Mouse (Mus musculus): ENCODE data around the gene P3h3. TPM values are rescaled to one million over a fixed set of nuclear protein-coding genes. Genes with fewer than 3 reads are reported as not detected.
A peak's percentile ranks its signal among the peaks of the same experiment; 100 is the strongest.
"Not testable (repeated sequence)": the region's sequence is repeated elsewhere in the genome, so short reads cannot be mapped to it uniquely, and the experiment has no call there.

Gene P3h3
- total RNA-seq, 2 experiments from 2014 or later, result 30.4 to 37.1 TPM

DNA sequence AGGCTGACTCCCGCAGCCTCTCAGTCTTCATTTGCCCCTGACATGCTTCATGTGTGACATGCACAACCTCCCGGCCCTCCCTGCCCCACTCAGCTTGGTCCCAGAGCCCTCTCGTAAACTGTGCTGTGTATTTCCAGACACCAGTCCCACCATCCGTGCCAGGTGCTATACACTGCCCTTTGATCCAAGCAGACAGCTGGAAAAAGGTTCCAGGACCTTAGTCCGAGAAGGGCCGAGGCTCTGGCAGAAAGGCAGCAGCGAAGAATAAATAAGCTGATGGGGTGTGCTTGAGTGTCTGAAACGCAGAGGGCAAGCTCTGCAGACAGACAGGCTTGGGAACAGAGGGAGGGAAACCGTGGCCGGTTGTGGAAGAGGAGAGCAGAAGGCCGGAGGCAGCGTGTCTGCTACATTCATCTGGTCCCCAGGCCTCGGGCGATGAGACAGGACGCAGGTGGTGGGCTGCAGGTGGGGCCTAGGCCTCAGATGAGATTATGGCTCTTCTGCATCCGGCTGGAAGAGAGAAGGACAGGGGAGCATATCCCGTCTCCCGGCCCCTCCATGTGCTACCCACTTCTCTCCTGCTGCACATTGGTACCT lies 8.3 kb upstream of the P3h3 start:
- no peak for DNase-seq

DNA sequence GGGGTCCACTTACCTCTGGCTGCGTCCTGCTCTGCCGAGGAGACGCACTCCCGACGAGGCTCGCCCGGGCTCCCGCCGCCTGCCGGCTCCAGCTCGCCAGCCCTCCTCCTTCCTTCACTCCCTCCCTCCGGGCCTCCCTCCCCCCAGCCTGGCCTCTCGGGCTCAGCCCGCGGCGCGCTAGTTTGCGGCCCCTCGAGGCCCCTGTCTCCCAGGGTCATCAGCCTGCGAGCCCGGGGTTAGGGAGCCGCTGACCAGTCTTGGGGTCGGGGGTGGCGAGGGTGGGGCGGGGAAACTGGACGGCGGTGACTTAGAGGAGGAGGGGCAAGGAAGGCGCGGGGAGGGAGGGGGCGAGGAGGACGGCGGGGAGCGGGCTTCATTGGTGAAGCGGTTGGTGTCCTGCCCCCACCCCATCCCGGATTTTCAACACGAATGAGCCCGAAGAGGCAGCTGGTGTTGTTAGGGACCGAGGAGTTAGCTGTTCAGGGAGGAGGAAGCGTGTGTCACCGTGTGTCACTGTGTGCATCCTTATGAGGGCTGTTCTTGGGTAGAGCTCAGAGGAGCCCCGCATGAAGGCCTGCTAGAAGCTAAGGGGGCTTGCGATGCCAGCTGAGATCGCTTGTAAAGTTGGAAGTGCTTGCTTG lies 6.2 kb upstream of the P3h3 start, which contains the start of gene Gpr162:
TSS of gene Gpr162 (minus strand) at position 326 of the 641 bp plus-strand sequence.
- DNase-seq, result peak; percentile 72

DNA sequence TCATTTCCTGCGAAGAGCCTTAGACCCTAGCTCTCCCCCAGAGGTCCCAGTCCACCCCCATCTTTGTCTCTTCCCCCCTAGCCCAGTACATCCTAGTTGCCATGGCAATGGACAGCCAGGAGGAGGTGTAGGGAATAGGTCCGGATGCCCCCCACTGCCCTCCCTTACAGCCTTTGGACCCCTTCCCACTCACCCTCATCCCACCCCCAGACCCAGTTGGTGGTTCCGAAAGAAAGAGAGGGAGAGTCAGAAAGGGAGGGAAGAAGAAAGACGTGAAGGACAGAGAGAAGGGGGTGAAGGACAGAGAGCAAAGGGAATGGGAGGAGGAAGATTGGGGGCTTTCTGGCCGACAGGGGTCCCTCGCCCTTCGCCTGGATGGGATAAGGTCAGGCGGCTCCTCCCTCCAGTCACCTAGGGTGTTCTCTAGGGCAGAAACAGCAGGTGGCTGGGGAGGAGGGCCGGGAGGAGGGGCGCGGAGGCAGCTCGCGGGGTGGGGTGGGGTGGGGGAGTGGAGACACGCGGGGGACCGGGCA lies 5.6 kb upstream of the P3h3 start:
- peak in 1 of 2 experiments; percentile 35 for DNase-seq

DNA sequence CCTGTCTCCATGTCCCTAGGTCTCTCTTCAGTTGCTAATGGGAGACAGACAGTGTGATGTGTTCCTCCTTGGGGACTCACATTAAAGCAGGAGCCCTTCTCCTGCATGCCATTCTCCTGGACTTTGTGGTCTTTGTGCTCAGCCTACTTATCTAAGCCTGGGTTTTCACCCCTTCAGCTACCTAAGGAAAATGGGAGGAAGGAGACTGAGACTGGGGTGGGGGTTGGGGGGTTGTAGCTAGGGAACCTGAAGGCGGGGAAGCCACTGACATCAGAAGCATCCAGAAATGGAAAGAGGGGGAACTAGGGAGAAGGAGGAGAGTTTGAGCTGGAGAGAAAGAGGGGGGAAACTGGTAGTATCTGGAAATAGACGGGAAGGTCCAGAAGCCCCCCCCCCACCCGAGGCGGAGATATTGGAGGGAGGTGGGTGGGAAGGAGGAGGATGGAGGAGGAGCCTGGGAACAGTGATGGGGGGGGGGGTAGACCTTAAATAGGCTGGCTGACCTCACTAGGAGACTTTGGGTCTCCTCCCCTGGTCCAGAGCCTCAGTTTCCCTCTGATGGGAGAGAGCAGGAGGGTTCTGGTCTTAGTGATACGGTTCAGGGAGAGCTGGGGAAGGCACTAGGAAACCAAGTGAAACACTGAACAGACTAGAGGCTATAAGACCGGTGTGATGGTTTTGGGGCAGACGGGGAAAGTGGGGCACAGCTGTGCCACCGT lies 5.0 kb upstream of the P3h3 start:
- no peak for DNase-seq

DNA sequence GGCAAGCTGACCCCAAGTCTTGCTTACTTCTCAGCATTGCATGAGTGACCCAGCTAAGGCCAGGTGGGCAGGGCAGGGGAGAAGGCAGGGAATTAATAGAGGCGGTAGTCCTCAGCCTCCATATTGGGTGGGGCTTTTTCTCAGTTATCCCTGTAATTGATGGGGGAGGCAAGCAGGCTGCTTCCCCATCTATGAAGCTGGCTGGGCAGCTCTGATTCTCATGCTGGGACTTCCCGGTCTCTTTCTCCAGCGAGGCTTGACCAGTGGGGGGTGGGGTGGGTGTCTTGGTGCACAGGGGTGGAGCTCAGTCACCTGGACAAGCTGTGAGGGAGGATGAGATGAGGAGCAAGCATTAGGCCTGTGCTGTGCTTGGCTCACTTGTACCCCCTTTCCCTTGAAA lies 4.2 kb upstream of the P3h3 start:
- no peak for DNase-seq

DNA sequence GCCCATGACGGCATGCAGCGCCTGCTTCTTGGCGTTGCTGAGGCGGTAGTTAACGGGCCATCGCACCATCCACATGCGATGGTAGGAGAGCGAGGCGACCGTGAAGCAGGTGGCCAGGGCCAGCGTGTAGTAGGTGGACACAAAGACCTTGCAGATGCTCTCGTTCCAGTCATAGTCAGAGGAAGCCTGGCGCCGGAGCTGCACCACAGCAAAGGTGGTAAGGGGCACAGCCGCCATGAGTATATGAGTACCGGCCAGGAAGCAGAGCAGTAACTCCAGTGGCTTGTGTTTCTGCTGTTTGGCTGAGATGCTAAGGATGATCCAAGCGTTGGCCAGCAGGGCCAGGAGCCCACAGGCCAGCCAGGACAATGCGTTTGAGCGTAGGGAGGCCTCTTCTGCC lies 3.7 kb upstream of the P3h3 start:
- no peak for DNase-seq

DNA sequence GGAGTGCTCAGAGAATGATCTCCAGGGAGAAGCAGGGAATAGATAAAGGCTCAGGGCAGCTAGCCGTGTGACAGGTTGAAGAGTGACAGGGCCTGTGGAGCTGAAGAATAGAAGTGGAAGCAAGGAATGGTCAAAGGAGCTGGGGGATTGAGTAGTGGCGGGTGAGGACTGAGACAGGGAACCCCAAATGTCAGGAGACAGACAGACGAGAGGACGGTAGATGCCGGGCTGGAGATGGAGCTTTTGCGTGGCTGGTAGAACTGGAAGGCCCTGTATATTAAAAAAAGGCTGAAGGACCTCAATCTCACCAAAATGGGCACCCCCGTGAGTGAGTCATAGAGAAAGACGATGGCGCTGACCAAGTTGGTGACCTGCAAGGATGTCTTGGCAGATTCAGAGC lies 3.0 kb upstream of the P3h3 start:
- no peak for DNase-seq

DNA sequence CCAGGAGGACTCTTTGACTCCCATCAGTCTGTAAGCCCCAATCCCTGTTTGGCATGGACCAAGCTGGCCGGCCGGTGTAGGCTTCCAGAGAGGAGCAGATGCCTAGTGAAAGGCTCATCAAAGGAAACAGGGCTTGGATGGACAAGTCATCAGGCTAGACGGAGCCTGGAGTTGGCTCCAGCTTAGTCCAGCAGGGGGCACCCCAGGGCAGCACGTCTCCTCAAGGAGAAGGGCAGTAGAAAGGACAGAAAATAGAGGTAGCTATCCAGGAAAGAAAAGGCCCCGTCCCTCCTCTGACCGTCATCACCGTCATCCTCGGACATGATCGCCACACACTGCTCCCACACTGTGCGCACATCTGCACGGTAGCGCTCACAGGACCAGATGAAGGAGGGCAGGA lies 2.2 kb upstream of the P3h3 start:
- DNase-seq, result peak; percentile 86 to 87

DNA sequence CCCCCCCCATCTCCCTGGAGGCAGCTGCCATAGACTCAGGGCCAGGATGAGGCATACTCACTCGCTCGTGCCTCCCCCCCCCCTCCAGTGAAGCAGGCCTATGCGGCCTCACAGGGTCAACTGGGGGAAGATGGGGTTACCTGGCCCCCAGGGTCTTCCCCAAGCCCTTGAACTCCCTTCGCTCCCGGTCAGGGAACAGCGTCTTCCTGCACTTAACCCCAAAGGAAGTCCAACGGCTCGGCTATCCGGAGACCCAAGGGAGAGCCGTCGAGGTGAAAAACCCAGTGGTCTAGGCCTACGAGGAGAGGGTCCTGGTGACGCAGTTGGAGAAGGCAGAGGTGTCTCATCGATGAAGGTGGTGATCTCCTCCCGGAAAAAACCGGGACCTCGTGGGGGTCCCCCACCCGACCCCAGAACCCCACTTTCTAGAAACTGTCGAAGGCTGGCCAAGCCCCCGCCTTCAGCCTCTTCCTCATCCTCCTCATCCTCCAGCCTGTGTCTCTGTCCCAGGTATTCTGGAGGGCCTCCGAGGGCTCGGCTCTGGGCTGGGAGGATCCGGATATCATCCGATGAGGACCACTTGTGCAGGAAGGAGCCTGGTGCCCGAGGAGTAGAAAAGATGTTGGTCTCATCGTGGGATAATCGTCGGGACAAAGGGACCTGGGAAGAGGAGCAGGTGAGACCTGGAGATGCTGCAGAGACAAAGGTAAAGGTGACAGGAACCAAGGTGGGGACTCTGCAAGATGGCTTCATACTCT lies 1.2 kb upstream of the P3h3 start:
- DNase-seq, result no peak

DNA sequence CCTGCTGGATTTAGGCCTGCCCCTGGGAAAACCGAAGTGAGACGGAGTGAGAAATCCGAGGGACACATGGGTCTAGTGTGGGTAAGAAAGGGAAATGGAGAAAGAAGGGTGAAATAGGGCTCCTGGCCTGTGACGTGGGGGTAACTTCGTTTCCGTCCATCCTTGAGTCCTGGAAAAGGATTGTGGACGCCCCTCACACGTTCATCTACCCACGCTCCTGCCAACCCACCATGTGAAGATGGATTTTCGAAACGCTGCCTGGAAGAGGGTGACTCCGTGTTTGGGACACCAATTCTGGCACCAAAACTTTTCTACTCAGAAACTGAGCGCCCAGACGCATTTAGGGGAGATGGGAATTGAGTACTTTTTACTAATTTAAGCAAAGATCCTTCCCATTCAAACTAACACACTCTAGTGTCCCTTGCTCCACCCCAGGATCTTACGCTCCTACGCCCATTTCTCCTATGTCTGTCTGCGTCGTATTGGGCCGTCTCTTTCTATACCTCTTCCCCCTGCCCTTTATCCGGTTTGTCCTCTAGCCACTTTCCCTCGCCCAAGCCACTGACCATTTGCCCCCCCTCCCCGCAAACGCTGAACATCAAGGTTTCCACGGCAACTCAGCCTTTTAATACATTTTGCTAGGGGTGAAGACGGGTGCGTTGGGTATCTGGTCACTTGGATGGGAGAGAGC lies 433 bp upstream of the P3h3 start:
- DNase-seq, result peak in 1 of 2 experiments; percentile 28

DNA sequence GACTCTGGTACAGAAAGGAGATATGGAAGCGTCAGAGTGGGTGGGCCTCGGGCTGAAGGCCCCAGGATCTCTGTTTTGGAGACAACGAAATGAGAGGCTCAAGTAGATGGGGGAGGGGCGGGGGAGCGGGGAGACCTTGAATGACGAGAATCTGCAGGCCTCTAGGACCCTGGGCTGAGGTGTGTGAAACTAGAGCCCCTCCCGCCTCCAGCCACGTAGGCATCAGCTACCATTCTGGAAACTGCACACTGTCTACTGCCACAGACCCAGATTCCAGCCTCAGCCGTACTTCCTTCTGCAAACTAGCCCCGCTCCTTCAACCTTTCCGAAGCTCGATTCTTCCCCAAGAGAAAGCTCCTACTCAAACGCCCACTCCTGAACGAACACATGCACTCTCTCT lies 1.2 kb downstream of the P3h3 start:
- DNase-seq, result peak in 1 of 2 experiments; percentile 48

DNA sequence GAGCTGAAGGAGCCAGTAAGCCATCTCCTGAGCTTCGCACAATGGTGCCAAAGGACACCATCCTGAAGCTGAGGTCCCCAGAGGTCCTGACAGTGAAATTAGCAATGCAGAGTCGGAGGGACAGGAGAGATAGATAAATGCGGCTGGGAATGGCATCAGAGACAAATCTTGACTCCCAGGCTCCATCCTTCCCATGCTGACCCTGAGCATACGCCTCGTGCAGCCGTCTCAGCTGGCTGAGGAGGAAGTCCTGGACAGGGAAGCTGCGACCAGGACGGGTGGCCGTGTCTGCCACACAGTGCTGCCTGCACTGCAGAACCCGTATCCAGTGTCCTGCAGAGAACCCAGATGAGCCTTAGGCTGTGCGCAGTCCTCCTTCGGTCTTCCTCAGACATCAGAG lies 2.9 kb downstream of the P3h3 start:
- DNase-seq, result no peak

DNA sequence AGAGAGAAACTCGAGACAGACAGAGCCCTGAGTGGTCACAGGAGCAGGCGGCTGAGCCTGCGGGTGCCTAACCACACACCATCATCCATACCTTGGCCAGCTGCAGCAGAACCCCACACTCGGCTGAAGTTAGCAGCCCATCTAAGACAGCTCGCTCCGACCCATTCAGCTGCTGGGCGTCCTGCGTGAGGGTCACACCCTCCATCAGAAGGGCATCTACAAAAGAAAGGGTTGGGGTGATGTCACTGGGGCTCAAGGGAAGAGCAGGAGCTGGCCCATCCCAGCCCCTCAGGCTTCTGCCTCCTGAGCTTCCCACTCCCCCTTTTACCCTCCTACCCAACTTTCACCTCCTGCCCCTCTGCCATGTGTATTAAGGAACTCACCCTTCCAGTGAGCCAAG lies 7.0 kb downstream of the P3h3 start:
- no peak for DNase-seq

DNA sequence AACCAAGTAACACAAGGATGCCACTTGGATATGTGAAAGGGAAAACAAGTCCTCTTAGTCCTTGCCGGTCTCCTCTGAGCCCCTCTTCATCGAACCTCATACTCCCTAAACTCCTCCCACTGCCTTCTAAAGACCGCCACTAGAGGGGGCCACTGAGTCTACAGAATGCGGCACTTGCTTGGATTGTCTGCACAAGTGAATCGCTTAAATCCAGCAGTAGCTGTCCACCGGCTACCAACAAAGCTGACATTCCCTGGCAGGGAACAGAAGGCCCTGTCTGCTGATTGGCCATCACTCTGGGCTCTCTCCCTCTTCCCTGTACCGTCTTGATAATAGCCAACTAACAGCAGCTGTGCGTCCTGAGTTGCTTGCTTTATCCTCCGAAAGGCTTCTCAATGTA lies 10.2 kb downstream of the P3h3 start:
- peak; percentile 89 to 92 for DNase-seq

DNA sequence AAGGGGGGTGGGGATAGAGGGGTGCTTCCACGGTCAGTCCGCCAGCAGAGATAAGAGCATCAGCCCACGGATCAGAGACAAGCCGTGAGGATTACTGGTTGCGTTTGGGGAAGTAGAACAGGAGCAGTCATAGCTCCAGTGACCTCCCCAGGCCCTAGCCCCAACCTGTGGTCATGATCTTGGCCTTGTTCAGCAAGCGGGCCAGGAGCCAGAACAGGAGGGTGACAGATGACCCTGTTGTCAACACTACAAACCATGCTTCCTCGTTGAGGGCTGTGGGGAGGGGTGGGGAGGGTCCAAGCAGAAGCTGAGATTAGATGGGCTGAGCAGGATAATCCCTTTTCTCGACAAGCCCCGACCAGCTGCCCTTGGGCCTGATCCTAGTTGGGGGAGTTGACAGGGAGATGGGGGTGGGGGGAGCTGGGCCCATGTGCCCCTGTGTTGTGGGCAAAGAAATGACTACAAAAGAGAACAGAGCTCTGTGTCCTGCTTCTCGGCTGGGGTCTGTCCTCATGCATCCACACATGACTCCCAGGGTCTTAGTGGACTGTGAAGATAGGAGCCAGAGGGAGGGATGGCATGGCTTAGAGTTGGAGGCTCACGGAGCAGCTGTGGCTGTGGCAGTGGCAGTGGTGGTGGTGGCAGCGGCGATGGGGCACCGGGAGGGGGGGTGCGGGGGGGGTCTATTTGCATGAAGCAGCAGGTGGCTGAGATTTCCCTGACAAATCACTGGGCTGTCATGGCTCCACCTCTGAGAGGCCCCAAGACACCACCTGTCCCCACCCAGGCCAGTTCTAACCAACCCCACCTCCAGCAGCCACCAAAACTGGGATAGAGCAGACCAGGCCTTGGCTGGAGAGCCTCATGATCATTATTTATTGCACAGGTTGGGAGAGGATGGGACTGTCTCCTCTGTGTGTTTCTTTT lies 17.0 kb downstream of the P3h3 start, which contains the start of gene Gnb3:
TSS of gene Gnb3 (minus strand) at position 35 of the 927 bp plus-strand sequence.
- DNase-seq, result no peak

DNA sequence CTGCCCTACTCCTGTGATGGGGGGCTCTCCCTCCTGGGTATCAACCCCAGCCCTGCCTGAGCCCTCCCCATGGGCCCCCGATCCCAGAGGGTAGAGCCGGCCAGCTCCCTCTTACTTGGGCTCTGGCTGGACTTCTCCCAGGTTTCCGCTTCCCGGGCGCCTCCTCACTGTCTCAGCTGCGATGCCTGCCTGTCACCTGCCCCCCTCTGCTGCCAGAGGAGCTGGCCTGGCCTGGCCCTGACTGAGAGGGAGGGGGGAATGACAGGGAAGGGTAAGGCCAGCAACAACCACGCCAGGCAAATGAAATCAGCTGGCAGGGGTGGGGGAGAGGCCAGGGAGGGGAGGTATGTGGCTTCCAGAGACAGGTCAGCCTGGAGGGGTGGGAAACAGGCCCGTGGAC lies 17.7 kb downstream of the P3h3 start:
- DNase-seq, result no peak

DNA sequence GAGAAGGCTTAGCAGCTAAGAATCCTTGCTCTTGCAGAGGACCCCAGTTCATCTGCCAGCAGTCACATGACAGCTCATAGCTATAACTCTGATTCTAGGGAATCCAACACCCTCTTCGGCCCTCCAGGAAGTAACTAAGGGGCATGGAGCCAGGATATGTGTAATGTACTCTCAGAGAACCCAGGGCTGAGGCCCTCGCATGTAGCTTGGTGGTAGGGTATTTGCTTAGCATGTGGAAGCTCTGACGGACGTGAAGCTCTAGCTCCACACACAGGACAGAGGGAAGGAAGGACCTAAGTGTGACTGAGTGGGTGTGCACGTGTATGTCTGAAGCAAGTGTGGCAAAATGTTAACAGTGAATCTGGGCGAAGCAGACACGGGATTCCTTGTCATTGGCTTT lies 21.1 kb downstream of the P3h3 start:
- DNase-seq, result no peak

DNA sequence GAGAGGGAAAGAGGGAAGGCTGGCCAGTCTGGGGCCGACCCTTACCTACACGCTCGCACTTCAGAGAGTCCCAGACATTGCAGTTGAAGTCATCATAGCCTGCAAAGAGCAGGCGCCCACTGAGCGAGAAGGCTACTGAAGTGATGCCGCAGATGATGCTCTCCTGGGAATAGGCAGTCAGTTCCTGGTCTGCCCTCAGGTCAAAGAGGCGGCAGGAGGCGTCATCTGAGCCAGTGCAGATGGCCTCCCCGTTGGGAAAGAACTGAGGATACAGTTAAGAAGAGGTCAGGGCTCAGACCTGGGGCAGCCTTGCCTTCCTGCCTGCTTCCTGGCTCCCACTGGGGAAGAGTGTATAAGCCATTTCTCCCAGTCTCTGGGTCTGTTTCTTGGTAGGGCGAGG lies 22.0 kb downstream of the P3h3 start:
- DNase-seq, result no peak

DNA sequence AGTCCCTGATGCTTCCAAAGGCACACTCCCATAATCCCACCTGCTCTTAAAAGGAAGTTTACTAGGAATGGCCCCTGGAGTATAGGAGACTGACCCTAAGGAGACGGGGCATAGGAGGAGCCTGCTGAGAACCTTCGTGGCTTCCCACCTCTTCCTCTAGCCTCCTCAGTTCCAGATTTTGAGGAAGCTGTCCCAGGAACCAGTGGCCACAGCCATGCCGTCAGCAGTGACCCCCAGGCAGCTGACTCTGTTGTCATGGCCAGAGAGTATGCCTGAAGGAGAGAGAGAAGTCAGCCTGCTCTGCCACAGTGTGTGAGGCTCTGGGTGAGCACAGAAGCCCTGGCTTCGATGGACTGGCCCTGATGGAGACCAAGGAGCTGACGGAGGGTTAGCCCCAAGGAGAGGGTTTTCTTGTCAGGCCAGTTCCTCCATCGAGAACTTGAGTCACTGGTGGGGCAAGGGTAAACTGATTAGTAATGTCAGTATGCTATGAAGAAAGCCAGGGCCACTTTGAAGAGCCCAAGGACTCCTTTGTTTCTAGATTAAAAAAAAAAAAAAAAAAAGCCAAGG lies 23.0 kb downstream of the P3h3 start:
- DNase-seq, result no peak

DNA sequence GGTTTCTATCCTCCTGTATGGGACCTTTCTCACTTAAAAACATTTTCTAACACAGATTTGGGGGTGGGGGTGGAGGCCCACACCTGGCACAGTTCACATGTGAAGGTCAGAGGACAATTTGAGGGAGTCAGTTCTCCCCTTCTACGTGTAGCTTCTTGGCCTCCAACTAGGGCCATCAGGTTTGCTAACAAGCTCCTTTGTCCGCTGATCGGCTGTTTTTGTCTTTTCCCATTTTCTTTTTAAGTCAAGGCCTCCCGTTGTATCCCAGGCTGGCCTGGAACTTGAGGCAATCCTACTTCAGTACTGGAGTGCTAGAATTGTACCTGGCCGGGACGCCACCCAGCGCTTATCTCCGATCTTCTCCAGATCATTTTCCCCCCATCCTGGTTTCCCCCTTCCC lies 25.9 kb downstream of the P3h3 start:
- DNase-seq, result no peak

DNA sequence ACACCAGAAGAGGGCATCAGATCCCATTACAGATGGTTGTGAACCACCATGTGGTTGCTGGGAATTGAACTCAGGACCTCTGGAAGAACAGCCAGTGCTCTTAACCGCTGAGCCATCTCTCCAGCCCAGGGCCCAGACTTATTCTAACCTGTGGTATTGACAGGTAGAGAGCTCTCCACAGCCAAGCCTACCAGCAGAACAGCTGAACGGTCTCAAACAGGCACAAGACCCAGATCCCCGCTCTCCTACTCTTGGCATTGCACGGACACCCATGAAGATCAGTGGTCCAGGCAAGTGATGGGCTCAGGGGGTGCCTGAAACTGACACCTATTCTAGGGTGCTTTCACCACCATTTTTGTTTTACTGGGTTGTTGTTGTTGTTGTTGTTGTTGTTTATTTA lies 26.4 kb downstream of the P3h3 start:
- not testable (repeated sequence) for DNase-seq
